Mouse (Mus musculus): ENCODE results near the gene Cdk5rap2.

DNA sequence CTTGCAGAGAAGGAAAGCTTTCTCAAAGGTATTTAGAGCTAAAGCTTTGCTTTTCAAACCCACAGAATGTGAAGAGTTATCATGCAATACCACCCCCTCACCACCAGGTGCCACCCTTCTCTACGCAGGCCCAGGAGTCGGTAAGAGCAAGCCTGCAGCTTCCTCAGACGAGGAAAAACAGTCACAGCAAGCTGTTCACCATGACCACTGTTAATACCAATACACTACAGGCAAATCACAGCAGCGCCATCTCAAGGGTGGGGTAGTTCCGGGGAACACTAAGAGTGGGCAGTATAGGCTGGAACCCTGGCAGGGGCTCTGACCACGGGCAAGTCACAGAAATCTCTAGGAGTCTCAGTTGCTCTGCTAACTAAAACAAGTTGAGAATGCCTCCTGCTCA is 145.0 kb downstream of the Cdk5rap2 start:
- peak; percentile 84 for TF ChIP-seq CTCF (IDR thresholded peaks at IDR 0.05; ENCODE audit: low read depth)
- TF ChIP-seq EP300 (IDR thresholded peaks at IDR 0.05; ENCODE audit: low read depth), result no peak
